Mouse (Mus musculus) CH12.LX (cell line): ENCODE results near the gene Ccdc155. TPM values are rescaled to one million over a fixed set of nuclear protein-coding genes. Genes with fewer than 3 reads are reported as not detected.
A peak's percentile ranks its signal among the peaks of the same experiment; 100 is the strongest.

Experiments
- DNase-seq: peaks from one replicate; pipeline ENCODE4 v3.0.0-alpha.2; 2013; ENCODE audit errors: extremely low read depth
- H3K27ac ChIP-seq: 2 replicates; pipeline ENCODE4 v1.5.1; 2012; ENCODE audit warnings: low read depth, mild to moderate bottlenecking, control low read depth, moderate library complexity; ENCODE audit not compliant: insufficient read depth
- H3K27me3 ChIP-seq: replicated peaks from 2 replicates; pipeline ENCODE3; 2012; ENCODE audit warnings: inconsistent platforms
- H3K36me3 ChIP-seq, 2 experiments: replicated peaks in 1 of 2; 2 replicates each; pipeline versions ENCODE3 to v1.6.1; 2012; ENCODE audit warnings: inconsistent platforms in 1 of 2, low read length in 1 of 2, mild to moderate bottlenecking in 1 of 2, mixed read lengths in 1 of 2, moderate library complexity in 1 of 2; ENCODE audit not compliant: control insufficient read depth in 1 of 2, insufficient read depth in 1 of 2
- H3K4me1 ChIP-seq, 2 experiments: 2 replicates each; pipeline ENCODE4 v1.6.1; 2012; ENCODE audit warnings: inconsistent platforms in 1 of 2, moderate library complexity in 1 of 2; ENCODE audit not compliant: insufficient read depth in 2 of 2, control insufficient read depth in 1 of 2
- H3K4me2 ChIP-seq: 2 replicates; pipeline ENCODE4 v1.6.1; 2012; ENCODE audit warnings: low read depth, mild to moderate bottlenecking, control low read depth; ENCODE audit not compliant: poor library complexity, insufficient read depth, severe bottlenecking
- H3K4me3 ChIP-seq, 3 experiments: fragments of 150-350 bp in 1 of 3; sonication (generic) in 1 of 3; replicated peaks in 1 of 3; 2 replicates each; pipeline versions ENCODE3 to v1.5.1; 2011 to 2012; ENCODE audit warnings: low read depth in 2 of 3, low read length in 2 of 3, mild to moderate bottlenecking in 2 of 3, moderate library complexity in 2 of 3, control low read depth in 1 of 3, improper control_type of control experiment in 1 of 3, inconsistent platforms in 1 of 3, mixed read lengths in 1 of 3; ENCODE audit not compliant: poor library complexity in 1 of 3
- H3K79me2 ChIP-seq: replicated peaks from 2 replicates; pipeline ENCODE4 v1.6.1; 2012; ENCODE audit warnings: mild to moderate bottlenecking, moderate library complexity; ENCODE audit not compliant: control insufficient read depth, poor library complexity, insufficient read depth, severe bottlenecking; ENCODE audit errors: extremely low read depth
- H3K9ac ChIP-seq: 2 replicates; pipeline ENCODE4 v1.6.1; 2012; ENCODE audit warnings: low read depth, mild to moderate bottlenecking, control low read depth, moderate library complexity; ENCODE audit not compliant: insufficient read depth
- H3K9me3 ChIP-seq: replicated peaks from 2 replicates; pipeline ENCODE3; 2012; ENCODE audit warnings: low read length, inconsistent platforms, mixed read lengths
- CHD2 ChIP-seq: IDR thresholded peaks from 2 replicates; pipeline ENCODE4 v1.6.1; 2011; ENCODE audit warnings: low read length, improper control_type of control experiment
- CTCF ChIP-seq, 2 experiments: IDR thresholded peaks in 1 of 2; conservative IDR thresholded peaks in 1 of 2; 2 replicates each; pipeline ENCODE4 v1.5.1; 2011 to 2012; ENCODE audit warnings: low read depth in 2 of 2, low read length in 2 of 2, improper control_type of control experiment in 1 of 2, inconsistent platforms in 1 of 2, mild to moderate bottlenecking in 1 of 2, moderate library complexity in 1 of 2
- EP300 ChIP-seq: IDR thresholded peaks from 2 replicates; pipeline ENCODE4 v1.6.1; 2011; ENCODE audit warnings: low read length, improper control_type of control experiment
- GABPA ChIP-seq: IDR thresholded peaks from 2 replicates; pipeline ENCODE4 v1.6.1; 2012; ENCODE audit warnings: low read depth, low read length, improper control_type of control experiment, inconsistent platforms; ENCODE audit not compliant: insufficient replicate concordance
- HCFC1 ChIP-seq: IDR thresholded peaks from 2 replicates; pipeline ENCODE4 v1.6.1; 2012; ENCODE audit warnings: low read depth, mild to moderate bottlenecking, inconsistent platforms, low read length, improper control_type of control experiment
- JUND ChIP-seq: conservative IDR thresholded peaks from 2 replicates; pipeline ENCODE4 v1.6.1; 2011; ENCODE audit warnings: low read depth, low read length, improper control_type of control experiment
- MAZ ChIP-seq: IDR thresholded peaks from 2 replicates; pipeline ENCODE4 v1.6.1; 2012; ENCODE audit warnings: low read depth, mild to moderate bottlenecking, inconsistent platforms, low read length, improper control_type of control experiment, moderate library complexity
- MEF2A ChIP-seq: IDR thresholded peaks from 2 replicates; pipeline ENCODE4 v1.6.1; 2014; ENCODE audit warnings: low read depth, mild to moderate bottlenecking, inconsistent platforms, low read length, improper control_type of control experiment, borderline replicate concordance
- MXI1 ChIP-seq: IDR thresholded peaks from 2 replicates; pipeline ENCODE4 v1.6.1; 2011; ENCODE audit warnings: mild to moderate bottlenecking, low read depth, low read length, improper control_type of control experiment
- MYC ChIP-seq: IDR thresholded peaks from 2 replicates; pipeline ENCODE4 v1.6.1; 2011; ENCODE audit warnings: low read depth, mild to moderate bottlenecking, improper control_type of control experiment, low read length
- NRF1 ChIP-seq: IDR thresholded peaks from 2 replicates; pipeline ENCODE4 v1.6.1; 2014; ENCODE audit warnings: low read depth, mild to moderate bottlenecking, inconsistent platforms, low read length, improper control_type of control experiment, moderate library complexity
- PAX5 ChIP-seq: IDR thresholded peaks from 2 replicates; pipeline ENCODE4 v1.6.1; 2012; ENCODE audit warnings: low read length, inconsistent platforms, mixed read lengths
- RAD21 ChIP-seq: IDR thresholded peaks from 2 replicates; pipeline ENCODE4 v1.6.1; 2011; ENCODE audit warnings: low read depth, mild to moderate bottlenecking, low read length, improper control_type of control experiment, moderate library complexity
- USF1 ChIP-seq: IDR thresholded peaks from 2 replicates; pipeline ENCODE4 v1.6.1; 2014; ENCODE audit warnings: low read depth, mild to moderate bottlenecking, inconsistent platforms, low read length, improper control_type of control experiment
- ZC3H11A ChIP-seq: IDR thresholded peaks from 2 replicates; pipeline ENCODE4 v1.6.1; 2012; ENCODE audit warnings: low read depth, mild to moderate bottlenecking, inconsistent platforms, low read length, improper control_type of control experiment
- ZKSCAN1 ChIP-seq: IDR thresholded peaks from 2 replicates; pipeline ENCODE4 v1.6.1; 2012; ENCODE audit warnings: low read depth, inconsistent platforms, low read length, improper control_type of control experiment, borderline replicate concordance
- ZMIZ1 ChIP-seq: IDR thresholded peaks from 2 replicates; pipeline ENCODE4 v1.6.1; 2012; ENCODE audit warnings: low read depth, mild to moderate bottlenecking, inconsistent platforms, low read length, improper control_type of control experiment
- ZNF384 ChIP-seq: IDR thresholded peaks from 2 replicates; pipeline ENCODE4 v1.6.1; 2012; ENCODE audit warnings: low read depth, low read length, improper control_type of control experiment, inconsistent platforms
- dilution Hi-C: fragments of 300-500 bp; cut with MboI; formaldehyde crosslinking; loops from 2 replicates; pipeline ENCODE4 v1.14.3; 2020; ENCODE audit warnings: low sequenced_read_pairs; ENCODE audit not compliant: extremely low pct_unique_long_range_greater_than_20kb, extremely low pct_ligation_motif_present
- in situ Hi-C: fragments of 300-500 bp; cut with MboI; formaldehyde crosslinking; loops from 3 replicates; pipeline ENCODE4 v1.14.3; 2019; ENCODE audit warnings: low sequenced_read_pairs, low pct_ligation_motif_present, low pct_unique_long_range_greater_than_20kb, mixed read lengths
- polyA plus RNA-seq: library from polyadenylated mRNA; unstranded; fragments of >175 nt; gene quantifications from 2 replicates; pipeline ENCODE4 v1.2.1, GENCODE M21; 2012; ENCODE audit warnings: low read depth; ENCODE audit not compliant: insufficient read length
- total RNA-seq, 2 experiments: library from RNA; depleted of rRNA; stranded (reverse); fragments of 300-350 nt in 1 of 2; fragments of >200 nt in 1 of 2; gene quantifications; 2 replicates each; pipeline ENCODE4 v1.2.3; 2012 to 2014

Ccdc155 gene
- total and polyA plus RNA-seq, 3 experiments, result not detected

GRCm38 (mm10) chr7:45235656-45236180 lies 31.0 kb upstream of the Ccdc155 start:
- Histone ChIP-seq H3K79me2 (peaks cover 2% of the 10 kb centered on the region; the same call in 1 of the 2 replicates), H3K36me3 (peaks cover 35 to 60% of the 10 kb centered on the region in 2 experiments), H3K4me1 (peaks cover 22 to 69% of the 10 kb centered on the region in 2 experiments), H3K9ac (no peak overlapping the region), H3K27ac (0 out of 2 replicates have a peak overlapping the region, but pooled peaks have one; percentile 4), H3K27me3 (no peaks in the 10 kb centered on the region), H3K4me2 (no peak overlapping the region), H3K9me3 (peaks cover 3% of the 10 kb centered on the region)
- dilution Hi-C loops, result no loop called here
- no peak for DNase-seq
- in situ Hi-C loops, result loop anchor here (5.0 kb wide), 1 partner anchor 37 kb away; no protein-coding TSS in a partner anchor
- TF ChIP-seq GABPA (no peak), CTCF (conservative IDR thresholded peaks at IDR 0.05 in 1 of 2, IDR thresholded peaks at IDR 0.05 in 1 of 2; ENCODE audit: low read depth in 2 of 2, low read length in 2 of 2) (no peak), MEF2A (no peak), MXI1 (no peak), HCFC1 (no peak), ZKSCAN1 (no peak), ZNF384 (no peak), CHD2 (no peak), NRF1 (no peak), EP300 (no peak), MYC (no peak), RAD21 (no peak), JUND (no peak), PAX5 (no peak), USF1 (no peak), MAZ (no peak)
- TF ChIP-seq, all 38 proteins: peak for 0
- peak overlapping the region in 2 of 3 experiments; percentile 16 to 57 for H3K4me3 ChIP-seq

GRCm38 (mm10) chr7:45234922-45235571 lies 30.4 kb upstream of the Ccdc155 start:
- peaks cover 35 to 60% of the 10 kb centered on the region in 2 experiments for H3K36me3 ChIP-seq
- in situ Hi-C loops, result loop anchor here (5.0 kb wide), 1 partner anchor 37 kb away; no protein-coding TSS in a partner anchor
- TF ChIP-seq ZMIZ1 (no peak), ZC3H11A (no peak), EP300 (no peak)
- TF ChIP-seq, all 38 proteins: peak for 0
- dilution Hi-C loops, result no loop called here
- DNase-seq, result peak; percentile 35
- Histone ChIP-seq H3K9ac (no peak overlapping the region), H3K4me2 (no peak overlapping the region), H3K9me3 (no peaks in the 10 kb centered on the region), H3K27me3 (no peaks in the 10 kb centered on the region), H3K27ac (no peak overlapping the region), H3K4me3 (peak overlapping the region in 1 of 3 experiments; percentile 57), H3K79me2 (peaks cover 2% of the 10 kb centered on the region; the same call in 1 of the 2 replicates), H3K4me1 (peaks cover 21 to 62% of the 10 kb centered on the region in 2 experiments)
